Mouse (Mus musculus) heart, adult 2 months (tissue): Measurements from ENCODE around the gene Prr19. TPM values are rescaled to one million over a fixed set of nuclear protein-coding genes. Genes with fewer than 3 reads are reported as not detected.

Experiments used
- DNase-seq, 2 experiments: peaks; one replicate each; pipeline ENCODE4 v3.0.0; 2021
- H3K27ac ChIP-seq: fragments of 200-600 bp; 2 replicates; pipeline ENCODE4 v1.8.1; 2022
- H3K27me3 ChIP-seq: fragments of 200-500 bp; 2 replicates; pipeline ENCODE4 v1.6.1; 2012; ENCODE audit warnings: mild to moderate bottlenecking, low read length, inconsistent platforms, mixed read lengths; ENCODE audit not compliant: control insufficient read depth, insufficient read depth
- H3K36me3 ChIP-seq: fragments of 200-500 bp; 2 replicates; pipeline ENCODE4 v1.6.1; 2012; ENCODE audit warnings: low read length, inconsistent platforms; ENCODE audit not compliant: control insufficient read depth, insufficient read depth
- H3K4me1 ChIP-seq: fragments of 200-500 bp; 2 replicates; pipeline ENCODE4 v1.6.1; 2011; ENCODE audit warnings: low read length; ENCODE audit not compliant: control insufficient read depth, insufficient read depth
- H3K4me3 ChIP-seq: fragments of 200-600 bp; 2 replicates; pipeline ENCODE4 v1.8.1; 2022
- H3K79me2 ChIP-seq: fragments of 200-500 bp; replicated peaks from 2 replicates; pipeline ENCODE4 v1.6.1; 2012; ENCODE audit warnings: mild to moderate bottlenecking, inconsistent platforms, low read length, moderate library complexity, mixed read lengths; ENCODE audit not compliant: control insufficient read depth, insufficient read depth
- H3K9ac ChIP-seq: fragments of 200-500 bp; 2 replicates; pipeline ENCODE4 v1.6.1; 2012; ENCODE audit warnings: low read depth, mild to moderate bottlenecking, control low read depth, inconsistent platforms, low read length, mixed read lengths
- CTCF ChIP-seq: fragments of 200-600 bp; IDR thresholded peaks from 2 replicates; pipeline ENCODE4 v1.8.1; 2022; ENCODE audit warnings: antibody characterized with exemption, mild to moderate bottlenecking, moderate library complexity
- EP300 ChIP-seq: fragments of 200-500 bp; IDR thresholded peaks from 2 replicates; pipeline ENCODE4 v1.6.1; 2011; ENCODE audit warnings: low read depth, low read length, control low read depth; ENCODE audit not compliant: insufficient read depth
- POLR2A ChIP-seq: fragments of 200-500 bp; IDR thresholded peaks from 2 replicates; pipeline ENCODE4 v1.6.1; 2011; ENCODE audit warnings: mild to moderate bottlenecking, low read depth, low read length, control low read depth; ENCODE audit not compliant: insufficient read depth
- WGBS: fragments of 180-500 bp; shearing (Covaris S2); methylation state at CpG from one replicate; pipeline ENCODE4 v1.1.7; 2018; 5-methylcytosine and 5-hydroxymethylcytosine counted together
- intact Hi-C: fragments of 180-260 bp; cut with DNase I; formaldehyde crosslinking; loops from one replicate; pipeline ENCODE4 v1.15.1; 2025
- polyA plus RNA-seq: library from polyadenylated mRNA; depleted of rRNA; stranded (reverse); fragments of >200 nt; gene quantifications from 2 replicates; pipeline ENCODE4 v1.2.3, GENCODE M21; 2012
- total RNA-seq, 2 experiments: library from RNA; stranded (reverse); gene quantifications; 2 replicates each; pipeline ENCODE4 v1.2.3; 2021

Gene Prr19
- total and polyA plus RNA-seq, 3 experiments, result not detected

- Histone ChIP-seq H3K4me1 (peaks cover 12% of the 10 kb centered on the region), H3K36me3 (no peaks in the 10 kb centered on the region), H3K27ac (peak overlapping the region; percentile 93), H3K4me3 (peak overlapping the region; percentile 64), H3K9ac (peak overlapping the region; percentile 13), H3K27me3 (no peaks in the 10 kb centered on the region), H3K79me2 (peaks cover 14% of the 10 kb centered on the region)
- TF ChIP-seq EP300, result no peak
- TF ChIP-seq POLR2A, result peak; percentile 15; the same call in 1 of the 2 replicates
- intact Hi-C loops, result no loop called here
- peak; percentile 37 to 45 for DNase-seq
- WGBS, result 61% methylated on average over 8 of the region's 8 CpGs
Observed at GRCm38 (mm10) chr7:25269545-25270271, 31.5 kb upstream of the Prr19 start.

DNA sequence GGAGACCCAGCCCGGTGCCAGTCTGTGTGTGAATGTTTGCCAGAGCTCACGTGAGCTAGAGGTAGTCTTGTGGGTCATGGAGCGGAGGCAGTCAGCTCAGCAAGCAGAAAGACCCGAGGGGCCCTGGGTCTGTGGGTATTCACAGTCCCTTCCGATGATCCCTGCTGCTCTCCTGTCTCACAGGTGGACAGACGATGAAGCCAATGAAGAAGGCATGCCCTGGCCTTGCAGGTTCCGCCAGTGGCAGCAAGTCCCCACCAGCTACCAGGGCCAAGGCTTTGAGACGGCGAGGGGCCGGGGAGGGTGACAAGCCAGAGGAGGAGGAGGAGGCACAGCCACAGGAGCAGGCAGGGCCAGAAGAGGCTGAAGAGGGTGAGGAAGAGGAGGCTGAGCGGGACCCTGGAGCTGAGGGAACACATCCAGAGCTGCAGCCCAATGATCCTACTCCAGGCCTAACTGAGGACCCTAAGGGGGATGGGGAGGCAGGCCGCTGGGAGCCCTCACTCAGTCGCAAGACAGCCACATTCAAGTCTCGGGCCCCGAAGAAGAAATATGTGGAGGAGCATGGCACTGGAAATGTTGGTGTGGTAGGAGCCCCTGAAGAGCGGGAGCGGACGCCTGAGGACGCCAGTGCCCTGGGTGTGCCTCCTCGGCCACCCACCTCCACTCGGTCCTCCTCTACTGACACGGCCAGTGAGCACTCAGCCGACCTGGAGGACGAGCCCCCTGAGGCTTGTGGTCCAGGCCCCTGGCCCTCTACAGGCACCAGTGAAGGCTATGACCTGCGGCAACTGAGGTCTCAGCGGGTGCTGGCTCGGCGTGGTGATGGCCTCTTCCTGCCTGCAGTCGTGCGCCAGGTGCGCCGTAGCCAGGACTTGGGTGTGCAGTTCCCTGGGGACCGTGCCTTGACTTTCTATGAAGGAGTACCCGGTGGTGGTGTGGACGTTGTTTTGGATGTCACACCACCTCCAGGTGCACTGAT lies 30.3 kb upstream of the Prr19 start:
- DNase-seq, result peak in 1 of 2 experiments; percentile 3
- Histone ChIP-seq H3K27me3 (no peaks in the 10 kb centered on the region), H3K4me1 (peaks cover 12% of the 10 kb centered on the region), H3K9ac (no peak overlapping the region), H3K79me2 (peaks cover 14% of the 10 kb centered on the region), H3K4me3 (no peak overlapping the region), H3K27ac (no peak overlapping the region), H3K36me3 (no peaks in the 10 kb centered on the region; the same call in 1 of the 2 replicates)
- intact Hi-C loops, result no loop called here
- 87% methylated on average over 35 of the region's 35 CpGs for WGBS
- TF ChIP-seq CTCF (no peak), EP300 (no peak), POLR2A (no peak)

GRCm38 (mm10) chr7:25271651-25272444 lies 29.4 kb upstream of the Prr19 start:
- Histone ChIP-seq H3K4me3 (no peak overlapping the region), H3K36me3 (no peaks in the 10 kb centered on the region; the same call in 1 of the 2 replicates), H3K79me2 (peaks cover 14% of the 10 kb centered on the region), H3K27me3 (no peaks in the 10 kb centered on the region), H3K4me1 (peaks cover 12% of the 10 kb centered on the region), H3K27ac (no peak overlapping the region), H3K9ac (no peak overlapping the region)
- 89% methylated on average over 30 of the region's 30 CpGs for WGBS
- TF ChIP-seq EP300 (no peak), POLR2A (no peak), CTCF (no peak)
- peak in 1 of 2 experiments; percentile 11 for DNase-seq
- intact Hi-C loops, result no loop called here

DNA sequence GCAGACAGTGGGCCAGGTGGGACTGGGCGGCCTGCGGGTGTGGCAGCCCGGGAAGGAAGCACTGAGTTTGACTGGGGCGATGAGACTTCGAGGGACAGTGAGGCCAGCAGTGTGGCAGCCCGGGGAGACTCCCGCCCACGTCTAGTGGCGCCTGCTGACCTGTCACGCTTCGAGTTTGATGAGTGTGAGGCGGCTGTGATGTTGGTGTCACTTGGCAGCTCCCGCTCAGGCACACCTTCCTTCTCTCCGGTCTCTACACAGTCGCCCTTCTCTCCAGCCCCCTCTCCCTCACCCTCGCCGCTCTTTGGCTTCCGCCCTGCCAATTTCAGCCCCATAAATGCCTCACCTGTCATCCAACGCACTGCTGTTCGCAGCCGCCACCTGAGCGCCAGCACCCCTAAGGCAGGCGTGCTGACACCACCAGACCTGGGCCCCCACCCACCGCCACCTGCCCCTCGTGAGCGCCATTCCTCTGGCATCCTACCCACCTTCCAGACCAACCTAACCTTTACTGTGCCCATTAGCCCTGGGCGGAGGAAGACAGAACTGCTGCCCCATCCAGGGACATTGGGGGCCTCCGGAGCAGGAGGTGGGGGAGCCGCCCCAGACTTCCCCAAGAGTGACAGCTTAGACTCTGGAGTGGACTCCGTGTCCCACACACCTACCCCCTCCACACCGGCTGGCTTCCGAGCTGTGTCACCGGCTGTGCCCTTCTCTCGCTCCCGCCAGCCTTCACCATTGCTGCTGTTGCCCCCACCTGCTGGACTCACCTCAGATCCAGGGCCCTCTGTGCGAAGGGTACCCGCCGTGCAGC lies 28.6 kb upstream of the Prr19 start:
- Histone ChIP-seq H3K4me3 (no peak overlapping the region), H3K79me2 (peaks cover 14% of the 10 kb centered on the region), H3K4me1 (peaks cover 15% of the 10 kb centered on the region), H3K27me3 (no peaks in the 10 kb centered on the region), H3K36me3 (peaks cover under 1% of the 10 kb centered on the region), H3K9ac (no peak overlapping the region), H3K27ac (no peak overlapping the region)
- WGBS, result 83% methylated on average over 38 of the region's 38 CpGs
- intact Hi-C loops, result no loop called here
- peak in 1 of 2 experiments; percentile 3 for DNase-seq
- no peak for TF ChIP-seq EP300
